Mouse (Mus musculus) naive thymus-derived CD4-positive, alpha-beta T cell, adult 2 months (primary cell): ENCODE measurements around the gene Ddx56.

Experiments
- DNase-seq: peaks from one replicate; pipeline ENCODE4 v3.0.0-alpha.2; 2011; ENCODE audit warnings: low read depth

Ddx56 gene

GRCm38 (mm10) chr11:6267320-6268254 lies at the start of gene Ddx56:
Gene Ddx56, minus strand, starts transcription at chr11:6267772.
- DNase-seq, result peak; percentile 95

DNA sequence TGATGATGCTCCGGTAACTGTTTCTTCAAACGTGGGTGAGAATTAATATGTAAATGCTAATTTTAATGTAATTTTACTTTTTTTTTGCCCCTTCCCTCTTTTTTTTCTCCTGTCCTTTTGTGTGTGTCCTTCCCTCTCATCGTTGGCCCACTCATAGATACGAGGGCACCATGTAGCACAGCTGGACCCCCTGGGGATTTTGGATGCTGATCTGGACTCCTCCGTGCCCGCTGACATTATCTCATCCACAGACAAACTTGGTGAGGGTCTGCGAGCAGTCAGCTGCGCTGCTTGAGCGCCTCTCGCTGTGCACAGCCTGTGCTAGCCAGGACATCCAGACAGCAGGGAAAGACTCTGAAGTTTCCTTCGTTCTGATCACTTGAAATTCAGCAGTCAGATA lies 49.2 kb upstream of the Ddx56 start:
- DNase-seq, result no peak

GRCm38 (mm10) chr11:6313874-6314406 lies 46.4 kb upstream of the Ddx56 start:
- no peak for DNase-seq

DNA sequence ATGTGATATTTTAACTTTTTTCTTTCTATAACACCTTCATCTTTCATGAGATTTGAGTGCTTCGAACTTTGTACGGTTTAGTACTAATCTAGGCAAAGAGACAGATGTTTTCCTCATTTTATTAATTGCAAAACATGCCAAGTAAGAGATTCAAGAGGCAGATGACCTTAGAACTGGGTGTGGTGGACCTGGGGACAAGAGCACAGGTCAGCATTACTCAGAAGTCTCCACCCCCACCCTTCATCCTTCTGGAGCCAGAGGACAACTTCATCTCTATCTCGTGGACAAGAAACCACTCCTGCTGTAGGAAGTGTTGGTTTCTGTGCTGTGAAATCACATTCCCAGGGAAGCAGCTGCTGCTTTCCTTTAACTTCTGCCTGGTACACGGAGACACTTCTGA lies 40.6 kb upstream of the Ddx56 start:
- no peak for DNase-seq

GRCm38 (mm10) chr11:6305943-6306430 lies 38.4 kb upstream of the Ddx56 start:
- no peak for DNase-seq

- DNase-seq, result no peak
Measured at GRCm38 (mm10) chr11:6302793-6303192, 35.2 kb upstream of the Ddx56 start.

- no peak for DNase-seq
Measured at GRCm38 (mm10) chr11:6299435-6299834, 31.9 kb upstream of the Ddx56 start.

- no peak for DNase-seq
Measured at GRCm38 (mm10) chr11:6296077-6296476, 28.5 kb upstream of the Ddx56 start.

DNA sequence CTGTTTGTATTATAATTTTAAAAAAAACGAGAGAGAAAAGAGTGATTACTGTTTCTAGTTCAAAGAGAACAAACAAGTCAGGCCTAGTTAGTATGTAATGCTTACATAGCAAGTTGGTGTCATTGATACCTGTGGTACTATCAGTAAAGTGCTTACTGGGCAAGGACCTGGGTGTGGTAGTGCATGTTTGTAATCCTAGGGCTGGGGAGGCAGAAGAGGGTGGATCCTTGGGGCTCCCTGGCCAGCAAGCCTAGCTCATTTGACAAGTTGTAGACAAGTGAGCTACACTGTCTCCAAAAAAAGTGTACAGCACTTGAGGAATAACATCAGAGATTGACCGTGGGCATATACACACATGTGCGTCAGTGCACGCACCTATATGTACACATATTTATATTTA lies 27.1 kb upstream of the Ddx56 start:
- peak; percentile 15 for DNase-seq

DNA sequence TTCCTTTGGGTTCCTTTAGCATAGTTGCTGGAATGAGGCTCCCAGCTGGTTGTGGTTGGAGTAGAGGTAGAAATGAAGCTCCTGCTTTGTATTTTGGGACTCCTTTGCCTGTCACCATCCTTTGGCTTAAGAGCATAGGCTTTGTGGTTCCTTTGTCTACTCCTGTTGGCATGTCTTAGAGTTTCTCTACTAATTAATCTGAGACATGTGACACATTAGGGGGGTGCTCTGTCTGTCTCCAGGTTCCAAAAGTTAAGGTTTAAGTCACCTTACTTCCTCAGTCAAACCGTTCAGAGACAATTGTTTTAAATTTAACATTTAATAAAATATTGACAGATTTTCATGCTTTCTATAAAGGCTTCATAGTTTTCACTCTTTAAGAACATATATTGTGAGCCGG lies 26.0 kb upstream of the Ddx56 start:
- no peak for DNase-seq

- no peak for DNase-seq
Measured at GRCm38 (mm10) chr11:6292988-6293349, 25.4 kb upstream of the Ddx56 start.

DNA sequence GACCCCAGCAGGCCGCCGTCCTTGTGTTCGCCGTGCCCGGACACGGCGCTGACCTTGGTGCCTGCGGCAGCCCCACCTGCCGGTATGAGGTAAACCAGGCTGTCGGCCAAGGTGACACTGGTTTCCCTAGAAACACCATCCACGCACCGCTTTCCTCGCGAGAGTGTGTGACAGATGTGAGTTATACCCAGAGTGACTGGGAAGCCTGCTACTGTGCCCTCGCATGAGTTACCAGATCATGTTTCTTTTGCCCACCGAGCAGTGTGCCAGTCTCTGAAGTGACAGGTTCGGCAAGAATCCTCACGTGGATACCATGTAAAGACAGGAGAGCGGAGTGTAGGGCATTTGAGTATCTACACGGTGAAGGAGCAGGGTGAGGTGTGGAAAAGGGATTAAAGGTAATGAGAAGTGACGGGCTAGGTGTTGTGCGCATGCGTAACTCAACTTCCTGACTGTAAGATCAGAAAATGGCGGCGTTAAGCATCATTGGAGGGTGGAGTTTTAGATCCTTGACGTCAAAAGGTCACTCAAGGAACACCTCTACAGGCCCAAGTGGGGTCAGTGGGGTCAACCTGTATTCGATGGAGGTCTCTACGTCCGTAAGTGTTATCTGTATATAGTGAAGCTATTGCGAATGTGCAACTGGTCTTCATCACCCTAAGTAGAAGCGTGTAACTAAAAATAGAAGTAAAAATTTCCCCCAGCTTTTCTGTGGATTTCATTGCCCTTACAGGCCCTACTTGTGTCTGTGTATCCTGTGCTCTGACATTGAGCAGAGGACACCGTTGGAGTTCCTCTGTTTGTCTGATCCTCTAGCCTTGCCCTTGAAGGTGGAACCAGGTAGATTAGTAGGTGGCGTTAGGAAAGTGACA lies 24.8 kb upstream of the Ddx56 start:
- DNase-seq, result peak; percentile 95

DNA sequence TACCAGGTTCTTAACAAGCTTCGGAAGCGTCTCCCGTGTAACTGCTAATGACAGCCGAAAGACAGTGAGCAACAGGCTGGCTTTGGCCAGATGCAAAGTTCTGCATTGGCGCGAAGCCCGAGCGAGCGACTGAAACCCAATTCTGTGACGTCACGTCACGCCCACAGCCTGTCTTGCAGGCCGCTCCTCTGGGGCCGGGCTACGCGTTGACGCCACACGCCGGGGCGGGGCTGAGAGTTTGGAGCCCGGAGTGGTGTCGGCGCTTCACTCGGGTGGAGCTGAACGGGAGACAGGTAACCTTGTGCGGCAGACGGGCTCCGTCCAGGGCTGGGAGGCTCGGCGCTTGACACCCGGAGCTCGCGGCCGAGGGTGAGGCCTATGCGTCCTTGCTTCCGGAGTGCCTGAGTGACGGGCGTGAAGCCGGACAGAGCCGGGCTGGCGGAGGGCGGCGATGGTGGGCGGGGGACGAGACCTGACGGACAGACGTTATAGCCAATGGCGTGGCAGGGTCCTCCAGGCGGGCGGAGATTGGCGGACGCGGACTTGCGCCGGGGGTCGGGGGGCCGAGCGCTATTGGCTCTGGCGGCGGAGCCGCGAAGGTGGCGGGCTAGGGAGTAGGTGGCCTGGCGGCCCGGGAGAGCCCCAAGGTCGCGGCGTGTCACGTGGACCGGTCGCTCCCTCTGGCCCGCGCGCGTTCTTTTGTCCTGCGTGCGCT lies 24.0 kb upstream of the Ddx56 start, which contains the start of gene Ogdh:
Ogdh (plus strand) TSS at position 233 of the 715 bp plus-strand sequence.
- peak; percentile 99 for DNase-seq

GRCm38 (mm10) chr11:6290883-6291282 lies 23.3 kb upstream of the Ddx56 start:
- DNase-seq, result no peak

DNA sequence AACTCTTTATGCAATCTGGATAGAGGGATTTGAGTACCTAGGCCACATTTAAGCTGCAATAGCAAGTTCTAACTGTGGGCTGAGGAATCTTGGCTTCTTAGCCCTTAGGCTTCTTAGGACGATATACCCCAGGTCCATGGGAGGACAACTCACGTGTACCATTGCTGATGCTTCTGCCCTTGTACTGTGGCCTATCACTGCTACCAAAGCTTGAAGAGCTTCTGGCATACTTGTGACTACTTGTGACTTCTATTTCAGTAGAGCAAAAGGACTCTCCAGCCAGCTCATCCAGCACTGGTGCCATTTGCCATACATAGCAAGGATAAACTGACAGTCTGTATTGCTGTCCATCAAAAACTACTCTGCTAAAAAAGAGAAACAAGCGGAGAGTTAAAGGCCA lies 22.6 kb upstream of the Ddx56 start:
- DNase-seq, result peak; percentile 23

DNA sequence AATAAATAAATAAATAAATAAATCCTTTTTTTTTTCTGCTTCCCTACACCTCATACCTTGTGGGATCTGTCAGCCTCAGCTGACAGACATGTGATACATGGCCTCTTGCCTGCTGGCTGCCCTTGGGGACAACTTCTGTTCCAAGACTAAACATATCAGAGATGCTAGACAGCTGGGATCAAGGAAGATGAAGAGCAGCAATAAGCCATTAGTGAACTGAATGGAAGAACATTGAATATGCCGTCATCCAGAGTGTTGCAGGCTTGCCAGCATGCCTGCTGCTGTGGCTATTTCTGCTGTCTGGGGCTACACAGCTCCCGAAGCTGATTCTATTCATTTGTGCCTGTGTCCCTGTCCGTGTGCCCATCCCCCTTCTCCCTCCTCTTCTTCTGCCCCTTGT lies 15.4 kb upstream of the Ddx56 start:
- DNase-seq, result no peak

GRCm38 (mm10) chr11:6276466-6276865 lies 8.9 kb upstream of the Ddx56 start:
- DNase-seq, result no peak

- DNase-seq, result no peak
Measured at GRCm38 (mm10) chr11:6275094-6275484, 7.5 kb upstream of the Ddx56 start.

DNA sequence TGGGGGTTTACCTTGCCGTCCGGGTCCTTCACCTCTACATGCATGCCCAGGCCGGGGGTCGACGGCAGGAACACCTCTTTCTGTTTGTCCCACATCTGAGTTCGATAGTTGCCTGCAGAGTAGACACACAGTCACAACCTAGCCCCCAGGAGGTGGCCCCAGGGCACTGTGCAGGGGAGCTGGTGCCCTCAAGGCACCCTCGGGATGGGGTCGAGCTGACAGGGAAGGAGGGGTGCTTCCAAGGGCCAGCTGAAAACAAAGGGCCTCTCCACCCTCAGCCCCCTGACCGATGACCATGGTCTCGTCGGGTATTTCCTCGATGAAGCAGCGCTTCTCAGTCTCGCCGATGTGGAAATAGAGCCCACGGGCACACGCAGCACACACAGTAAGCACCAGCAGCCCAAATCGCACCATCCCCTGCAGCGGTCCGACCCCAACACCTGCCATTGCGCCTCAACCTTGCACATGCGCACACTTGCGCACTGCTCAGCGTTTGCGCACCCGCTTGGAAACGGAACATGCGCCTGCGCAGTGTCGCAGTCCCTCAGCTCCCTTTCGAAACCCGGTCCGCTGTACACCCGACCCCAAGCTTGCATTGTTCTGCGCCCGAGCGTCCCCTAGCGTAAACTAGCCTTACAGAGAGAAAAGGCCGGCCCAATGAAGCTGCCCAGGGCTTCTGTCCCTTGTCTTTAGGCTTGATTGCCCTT lies 7.0 kb upstream of the Ddx56 start, which contains the start of gene Tmed4:
Tmed4 (minus strand) TSS at position 484 of the 707 bp plus-strand sequence.
- peak; percentile 98 for DNase-seq

DNA sequence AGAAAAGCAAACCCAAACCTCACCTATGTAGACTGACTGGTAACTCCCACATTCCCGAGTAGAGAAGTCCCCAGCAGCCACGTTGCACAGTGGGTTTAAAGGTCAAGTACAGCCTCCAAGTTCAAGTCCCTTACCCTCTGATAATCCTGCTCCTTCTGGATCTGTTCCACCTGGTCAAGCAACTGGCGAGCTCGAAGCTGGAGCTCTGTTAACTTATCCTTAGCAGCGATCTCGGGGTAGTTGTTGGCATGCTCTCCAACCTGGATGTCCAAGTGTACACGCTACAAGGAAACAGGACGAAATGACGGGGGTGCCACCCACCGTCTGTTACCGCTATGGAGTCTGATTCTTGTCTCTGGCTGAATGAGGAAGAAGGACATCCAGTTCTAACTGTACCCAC lies 6.0 kb upstream of the Ddx56 start:
- DNase-seq, result no peak

- DNase-seq, result no peak
Measured at GRCm38 (mm10) chr11:6266621-6267020, 951 bp downstream of the Ddx56 start.
